Mouse (Mus musculus) ES-Bruce4 (cell line): ENCODE measurements around the gene Ksr2.

ENCODE experiments used
- CTCF ChIP-seq: IDR thresholded peaks from one replicate; pipeline ENCODE4 v1.8.1; 2011; ENCODE audit warnings: low read depth, low read length
- EP300 ChIP-seq: IDR thresholded peaks from 2 replicates; pipeline ENCODE4 v1.6.1; 2011; ENCODE audit warnings: low read depth, low read length; ENCODE audit not compliant: insufficient read depth
- POLR2A ChIP-seq: IDR thresholded peaks from one replicate; pipeline ENCODE4 v1.8.1; 2011; ENCODE audit warnings: low read length; ENCODE audit not compliant: insufficient read depth

DNA sequence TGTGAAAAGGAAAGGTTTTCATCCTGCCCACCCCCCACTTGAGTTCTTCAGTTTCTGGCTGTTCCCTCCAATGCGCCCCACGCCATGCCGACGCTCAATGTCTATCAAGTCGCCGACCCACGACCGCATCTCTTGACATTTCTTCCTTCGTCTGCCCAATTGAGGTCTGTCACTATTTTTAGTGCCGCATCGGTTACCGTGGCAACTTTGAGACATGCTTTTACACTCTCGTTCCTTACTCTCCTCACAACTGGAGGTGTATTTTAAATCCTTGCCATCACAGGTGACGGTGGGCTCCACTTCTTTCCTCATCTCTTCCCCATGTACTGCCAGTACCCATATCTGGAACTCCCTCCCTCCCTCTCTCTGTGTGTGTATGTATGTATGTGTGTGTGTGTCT lies 378.1 kb downstream of the Ksr2 start:
- TF ChIP-seq CTCF (no peak), POLR2A (no peak), EP300 (no peak)
